Mouse (Mus musculus) limb, embryonic 12.5 days (tissue): Measurements from ENCODE around the gene Aoc3. TPM values are rescaled to one million over a fixed set of nuclear protein-coding genes. Genes with fewer than 3 reads are reported as not detected.
"Not testable (repeated sequence)": the region's sequence is repeated elsewhere in the genome, so short reads cannot be mapped to it uniquely, and the experiment has no call there.

Source experiments
- ATAC-seq: fragments of 200-750 bp; cut with Nextera tagmentation; 2 replicates; pipeline ENCODE4 v1.8.0; 2017; ENCODE audit warnings: low read depth, moderate TSS enrichment; ENCODE audit not compliant: insufficient number of reproducible peaks, insufficient read depth, low FRiP score, low TSS enrichment
- H3K27ac ChIP-seq: fragments of 300-500 bp; sonication (generic); 2 replicates; pipeline ENCODE4 v1.5.1; 2016; ENCODE audit warnings: mild to moderate bottlenecking, moderate library complexity
- H3K27me3 ChIP-seq: fragments of 300-500 bp; sonication (generic); 2 replicates; pipeline ENCODE4 v1.6.1; 2016; ENCODE audit warnings: mild to moderate bottlenecking, moderate library complexity
- H3K36me3 ChIP-seq: fragments of 300-500 bp; sonication (generic); 2 replicates; pipeline ENCODE4 v1.6.1; 2016; ENCODE audit warnings: mild to moderate bottlenecking, moderate library complexity
- H3K4me1 ChIP-seq: fragments of 300-500 bp; sonication (generic); replicated peaks from 2 replicates; pipeline ENCODE4 v1.6.1; 2016
- H3K4me2 ChIP-seq: fragments of 300-500 bp; sonication (generic); 2 replicates; pipeline ENCODE4 v1.6.1; 2016; ENCODE audit warnings: mild to moderate bottlenecking, moderate library complexity
- H3K4me3 ChIP-seq: fragments of 300-500 bp; sonication (generic); replicated peaks from 2 replicates; pipeline ENCODE4 v1.5.1; 2016; ENCODE audit warnings: mild to moderate bottlenecking
- H3K9ac ChIP-seq: fragments of 300-500 bp; sonication (generic); replicated peaks from 2 replicates; pipeline ENCODE4 v1.6.1; 2016; ENCODE audit warnings: mild to moderate bottlenecking, moderate library complexity
- H3K9me3 ChIP-seq: fragments of 300-500 bp; sonication (generic); 2 replicates; pipeline ENCODE4 v1.6.1; 2016; ENCODE audit warnings: mild to moderate bottlenecking, moderate library complexity
- WGBS: fragments of 180-500 bp; shearing (Covaris S2); methylation state at CpG from one replicate; pipeline ENCODE4 v1.1.7; 2016; 5-methylcytosine and 5-hydroxymethylcytosine counted together
- polyA plus RNA-seq: library from polyadenylated mRNA; unstranded; fragments of >200 nt; fragmentation: Nextera tagmentation; extraction: Ambion mirVana; gene quantifications from 2 replicates; pipeline ENCODE4 v1.2.1, GENCODE M21; 2016

Aoc3 gene
- polyA plus RNA-seq, 1 experiment from 2014 or later: 0.05 TPM

GRCm38 (mm10) chr11:101311083-101311482 is 19.3 kb upstream of the Aoc3 start:
- Histone ChIP-seq H3K4me2 (no peak overlapping the region), H3K9ac (no peak overlapping the region), H3K27ac (no peak overlapping the region), H3K36me3 (no peaks in the 10 kb centered on the region), H3K4me1 (no peaks in the 10 kb centered on the region), H3K4me3 (no peak overlapping the region), H3K27me3 (no peaks in the 10 kb centered on the region), H3K9me3 (no peaks in the 10 kb centered on the region)
- ATAC-seq: no peak
- 93% methylated on average over 3 of the region's 3 CpGs for WGBS

GRCm38 (mm10) chr11:101312150-101312549 is 18.3 kb upstream of the Aoc3 start:
- WGBS: 79% methylated on average over 3 of the region's 3 CpGs
- Histone ChIP-seq H3K9ac (no peak overlapping the region), H3K36me3 (no peaks in the 10 kb centered on the region), H3K4me1 (peaks cover 6% of the 10 kb centered on the region), H3K27ac (no peak overlapping the region), H3K4me2 (no peak overlapping the region), H3K27me3 (no peaks in the 10 kb centered on the region), H3K4me3 (no peak overlapping the region), H3K9me3 (no peaks in the 10 kb centered on the region)
- no peak for ATAC-seq

GRCm38 (mm10) chr11:101314567-101314966 is 15.8 kb upstream of the Aoc3 start:
- H3K4me3 ChIP-seq: no peak overlapping the region
- no peak overlapping the region for H3K27ac ChIP-seq
- H3K27me3 ChIP-seq: no peaks in the 10 kb centered on the region
- no peaks in the 10 kb centered on the region for H3K9me3 ChIP-seq
- no peak overlapping the region for H3K4me2 ChIP-seq
- 94% methylated on average over 1 of the region's 1 CpGs for WGBS
- H3K36me3 ChIP-seq: peaks cover 21% of the 10 kb centered on the region
- no peak for ATAC-seq
- H3K9ac ChIP-seq: no peak overlapping the region
- H3K4me1 ChIP-seq: peaks cover 11% of the 10 kb centered on the region

GRCm38 (mm10) chr11:101315082-101315650 is 15.2 kb upstream of the Aoc3 start:
- peaks cover 11% of the 10 kb centered on the region for H3K4me1 ChIP-seq
- 79% methylated on average over 8 of the region's 8 CpGs for WGBS
- peak overlapping the region; percentile 85; the same call in 1 of the 2 replicates for H3K9ac ChIP-seq
- no peaks in the 10 kb centered on the region for H3K27me3 ChIP-seq
- peak overlapping the region; percentile 97 for H3K4me3 ChIP-seq
- peak overlapping the region; percentile 98 for H3K4me2 ChIP-seq
- peak overlapping the region; percentile 66; the same call in 1 of the 2 replicates for H3K27ac ChIP-seq
- H3K9me3 ChIP-seq: no peaks in the 10 kb centered on the region
- no peak for ATAC-seq
- peaks cover 27% of the 10 kb centered on the region for H3K36me3 ChIP-seq

GRCm38 (mm10) chr11:101315665-101316500 is 14.5 kb upstream of the Aoc3 start, which contains the start of gene Psme3:
Psme3 (plus strand) TSS chr11:101316213.
- Histone ChIP-seq H3K36me3 (peaks cover 34% of the 10 kb centered on the region), H3K9me3 (no peaks in the 10 kb centered on the region), H3K4me2 (peak within 1 kb of the TSS; percentile 98), H3K27ac (peak within 1 kb of the TSS; percentile 66), H3K27me3 (no peaks in the 10 kb centered on the region), H3K4me1 (peaks cover 11% of the 10 kb centered on the region), H3K4me3 (peak within 1 kb of the TSS; percentile 97), H3K9ac (peak within 1 kb of the TSS; percentile 85)
- peak; percentile 87 for ATAC-seq
- under 1% methylated on average over 62 of the region's 62 CpGs for WGBS

GRCm38 (mm10) chr11:101316501-101316917 is 13.9 kb upstream of the Aoc3 start:
- 0 out of 2 replicates have a peak, but pooled peaks have one; percentile 22 for ATAC-seq
- peak overlapping the region; percentile 66 for H3K27ac ChIP-seq

GRCm38 (mm10) chr11:101323609-101324008 is 6.8 kb upstream of the Aoc3 start:
- no peak overlapping the region for H3K4me2 ChIP-seq
- H3K9me3 ChIP-seq: no peaks in the 10 kb centered on the region
- H3K9ac ChIP-seq: no peak overlapping the region
- H3K27ac ChIP-seq: no peak overlapping the region
- H3K4me1 ChIP-seq: no peaks in the 10 kb centered on the region
- 21% methylated on average over 4 of the region's 4 CpGs for WGBS
- H3K4me3 ChIP-seq: no peak overlapping the region
- peaks cover 79% of the 10 kb centered on the region for H3K36me3 ChIP-seq
- ATAC-seq: no peak
- no peaks in the 10 kb centered on the region for H3K27me3 ChIP-seq

More at GRCm38 (mm10) chr11:101316501-101316917, 13.9 kb upstream of the Aoc3 start:
- under 1% methylated on average over 17 of the region's 17 CpGs for WGBS
- peaks cover 11% of the 10 kb centered on the region for H3K4me1 ChIP-seq
- H3K4me3 ChIP-seq: peak overlapping the region; percentile 97
- no peaks in the 10 kb centered on the region for H3K9me3 ChIP-seq
- peaks cover 40% of the 10 kb centered on the region for H3K36me3 ChIP-seq
- H3K4me2 ChIP-seq: peak overlapping the region; percentile 98
- peak overlapping the region; percentile 85 for H3K9ac ChIP-seq
- H3K27me3 ChIP-seq: no peaks in the 10 kb centered on the region

- no peak for ATAC-seq
- Histone ChIP-seq H3K4me2 (no peak within 1 kb of the TSS), H3K4me1 (no peaks in the 10 kb centered on the region), H3K9ac (no peak within 1 kb of the TSS), H3K27me3 (no peaks in the 10 kb centered on the region), H3K4me3 (no peak within 1 kb of the TSS), H3K36me3 (peaks cover 68% of the 10 kb centered on the region), H3K9me3 (no peaks in the 10 kb centered on the region), H3K27ac (no peak within 1 kb of the TSS)
- WGBS: 96% methylated on average over 5 of the region's 5 CpGs
Observed at GRCm38 (mm10) chr11:101324763-101325162, 5.6 kb upstream of the Aoc3 start, which contains the start of gene Aoc2. Aoc2 (plus strand) TSS chr11:101325063.

GRCm38 (mm10) chr11:101325201-101325600 is 5.2 kb upstream of the Aoc3 start:
- H3K4me2 ChIP-seq, H3K27ac ChIP-seq, H3K4me3 ChIP-seq, H3K9ac ChIP-seq, ATAC-seq, H3K9me3 ChIP-seq, H3K4me1 ChIP-seq, H3K27me3 ChIP-seq: not testable (repeated sequence)
- WGBS: 94% methylated on average over 11 of the region's 11 CpGs
- H3K36me3 ChIP-seq: peaks cover 63% of the 10 kb centered on the region

- Histone ChIP-seq H3K4me1 (no peaks in the 10 kb centered on the region), H3K4me2 (no peak overlapping the region), H3K27me3 (no peaks in the 10 kb centered on the region), H3K9me3 (no peaks in the 10 kb centered on the region), H3K4me3 (no peak overlapping the region), H3K27ac (no peak overlapping the region), H3K9ac (no peak overlapping the region), H3K36me3 (peaks cover 54% of the 10 kb centered on the region)
- 86% methylated on average over 11 of the region's 11 CpGs for WGBS
- no peak for ATAC-seq
Observed at GRCm38 (mm10) chr11:101326147-101326546, 4.3 kb upstream of the Aoc3 start.

- WGBS: 60% methylated on average over 3 of the region's 3 CpGs
- H3K36me3 ChIP-seq: peaks cover 42% of the 10 kb centered on the region
- no peaks in the 10 kb centered on the region for H3K9me3 ChIP-seq
- ATAC-seq: no peak
- H3K4me3 ChIP-seq: no peak overlapping the region
- H3K27ac ChIP-seq: no peak overlapping the region
- no peak overlapping the region for H3K9ac ChIP-seq
- no peaks in the 10 kb centered on the region for H3K4me1 ChIP-seq
- no peaks in the 10 kb centered on the region for H3K27me3 ChIP-seq
- no peak overlapping the region for H3K4me2 ChIP-seq
Observed at GRCm38 (mm10) chr11:101327311-101327710, 3.1 kb upstream of the Aoc3 start.
